Mouse (Mus musculus): ENCODE measurements at regions not wholly inside any gene's neighbourhood (a gene's known extent, or its start where the extent isn't known, plus 50 kb on each side); places are given as distances from the start of the nearest gene placed in this dataset.

- H3K9ac ChIP-seq (ENCODE audit: low read depth, low read length), result no peak overlapping the region
- H3K27me3 ChIP-seq (ENCODE audit: control insufficient read depth, insufficient read depth, low read length), result no peaks in the 10 kb centered on the region
- TF ChIP-seq EP300 (IDR thresholded peaks at IDR 0.05; ENCODE audit: insufficient read depth, low read depth, low read length), result no peak
- 58% methylated on average over 5 of the region's 5 CpGs for WGBS
- intact Hi-C loops (cut with DNase I), result no loop called here
- H3K4me1 ChIP-seq (ENCODE audit: control insufficient read depth, insufficient read depth, low read length), result no peaks in the 10 kb centered on the region; the same call in 1 of the 2 replicates
- no peak for DNase-seq
- H3K36me3 ChIP-seq (ENCODE audit: control insufficient read depth, insufficient read depth, low read length), result no peaks in the 10 kb centered on the region
- H3K27ac ChIP-seq, result no peak overlapping the region
- H3K79me2 ChIP-seq (replicated peaks; ENCODE audit: control insufficient read depth, insufficient read depth, low read length), result no peaks in the 10 kb centered on the region
- no peak overlapping the region for H3K4me3 ChIP-seq
Observed at GRCm38 (mm10) chr3:58202816-58203215, 211.7 kb upstream of the Tsc22d2 start.

- Histone ChIP-seq H3K4me1 (ENCODE audit: control insufficient read depth, insufficient read depth, low read length) (no peaks in the 10 kb centered on the region; the same call in 1 of the 2 replicates), H3K79me2 (replicated peaks; ENCODE audit: control insufficient read depth, insufficient read depth, low read length) (no peaks in the 10 kb centered on the region), H3K27me3 (ENCODE audit: control insufficient read depth, insufficient read depth, low read length) (no peaks in the 10 kb centered on the region), H3K36me3 (ENCODE audit: control insufficient read depth, insufficient read depth, low read length) (no peaks in the 10 kb centered on the region), H3K27ac (no peak overlapping the region), H3K9ac (ENCODE audit: low read depth, low read length) (no peak overlapping the region), H3K4me3 (no peak overlapping the region)
- intact Hi-C loops (cut with DNase I), result no loop called here
- DNase-seq, result no peak
- TF ChIP-seq CTCF (IDR thresholded peaks at IDR 0.05), result no peak
- TF ChIP-seq POLR2A (IDR thresholded peaks at IDR 0.05; ENCODE audit: insufficient read depth, low read depth, low read length), result no peak
- TF ChIP-seq EP300 (IDR thresholded peaks at IDR 0.05; ENCODE audit: insufficient read depth, low read depth, low read length), result no peak
- WGBS, result 91% methylated on average over 2 of the region's 2 CpGs
Observed at GRCm38 (mm10) chr3:58203806-58204205, 210.7 kb upstream of the Tsc22d2 start.

GRCm38 (mm10) chr3:58205526-58205925 is 209.0 kb upstream of the Tsc22d2 start:
- Histone ChIP-seq H3K27ac (no peak overlapping the region), H3K36me3 (ENCODE audit: control insufficient read depth, insufficient read depth, low read length) (no peaks in the 10 kb centered on the region), H3K79me2 (replicated peaks; ENCODE audit: control insufficient read depth, insufficient read depth, low read length) (no peaks in the 10 kb centered on the region), H3K4me1 (ENCODE audit: control insufficient read depth, insufficient read depth, low read length) (no peaks in the 10 kb centered on the region; the same call in 1 of the 2 replicates), H3K27me3 (ENCODE audit: control insufficient read depth, insufficient read depth, low read length) (no peaks in the 10 kb centered on the region), H3K9ac (ENCODE audit: low read depth, low read length) (no peak overlapping the region), H3K4me3 (no peak overlapping the region)
- no peak for DNase-seq
- WGBS, result 90% methylated on average over 2 of the region's 2 CpGs
- intact Hi-C loops (cut with DNase I), result no loop called here
- TF ChIP-seq EP300 (IDR thresholded peaks at IDR 0.05; ENCODE audit: insufficient read depth, low read depth, low read length) (no peak), POLR2A (IDR thresholded peaks at IDR 0.05; ENCODE audit: insufficient read depth, low read depth, low read length) (no peak), CTCF (IDR thresholded peaks at IDR 0.05) (no peak)

- H3K4me1 ChIP-seq (ENCODE audit: control insufficient read depth, insufficient read depth, low read length), result no peaks in the 10 kb centered on the region; the same call in 1 of the 2 replicates
- no peaks in the 10 kb centered on the region for H3K79me2 ChIP-seq (replicated peaks; ENCODE audit: control insufficient read depth, insufficient read depth, low read length)
- no peaks in the 10 kb centered on the region for H3K27me3 ChIP-seq (ENCODE audit: control insufficient read depth, insufficient read depth, low read length)
- 43% methylated on average over 5 of the region's 5 CpGs for WGBS
- no peak overlapping the region for H3K9ac ChIP-seq (ENCODE audit: low read depth, low read length)
- no peaks in the 10 kb centered on the region for H3K36me3 ChIP-seq (ENCODE audit: control insufficient read depth, insufficient read depth, low read length)
- TF ChIP-seq EP300 (IDR thresholded peaks at IDR 0.05; ENCODE audit: insufficient read depth, low read depth, low read length), result no peak
- no peak for TF ChIP-seq POLR2A (IDR thresholded peaks at IDR 0.05; ENCODE audit: insufficient read depth, low read depth, low read length)
- no peak for TF ChIP-seq CTCF (IDR thresholded peaks at IDR 0.05)
- intact Hi-C loops (cut with DNase I), result no loop called here
- peak in 1 of 2 experiments; percentile 18 for DNase-seq
- no peak overlapping the region for H3K27ac ChIP-seq
- no peak overlapping the region for H3K4me3 ChIP-seq
Observed at GRCm38 (mm10) chr3:58206776-58207398, 207.6 kb upstream of the Tsc22d2 start.

- Histone ChIP-seq H3K27me3 (ENCODE audit: control insufficient read depth, insufficient read depth, low read length) (no peaks in the 10 kb centered on the region), H3K36me3 (ENCODE audit: control insufficient read depth, insufficient read depth, low read length) (no peaks in the 10 kb centered on the region), H3K27ac (no peak overlapping the region), H3K4me1 (ENCODE audit: control insufficient read depth, insufficient read depth, low read length) (no peaks in the 10 kb centered on the region), H3K9ac (ENCODE audit: low read depth, low read length) (no peak overlapping the region), H3K79me2 (replicated peaks; ENCODE audit: control insufficient read depth, insufficient read depth, low read length) (no peaks in the 10 kb centered on the region), H3K4me3 (no peak overlapping the region)
- WGBS, result 64% methylated on average over 3 of the region's 3 CpGs
- no peak for TF ChIP-seq EP300 (IDR thresholded peaks at IDR 0.05; ENCODE audit: insufficient read depth, low read depth, low read length)
- intact Hi-C loops (cut with DNase I), result no loop called here
- DNase-seq, result no peak
Observed at GRCm38 (mm10) chr3:58211016-58211415, 203.5 kb upstream of the Tsc22d2 start.

- no peak overlapping the region for H3K9ac ChIP-seq (ENCODE audit: low read depth, low read length)
Observed at GRCm38 (mm10) chr3:58224696-58225095, 189.8 kb upstream of the Tsc22d2 start.

More at GRCm38 (mm10) chr3:58224696-58225095, 189.8 kb upstream of the Tsc22d2 start:
- no peak for DNase-seq
- H3K27ac ChIP-seq, result no peak overlapping the region
- 66% methylated on average over 2 of the region's 2 CpGs for WGBS
- no peaks in the 10 kb centered on the region for H3K79me2 ChIP-seq (replicated peaks; ENCODE audit: control insufficient read depth, insufficient read depth, low read length)
- H3K4me3 ChIP-seq, result no peak overlapping the region
- H3K36me3 ChIP-seq (ENCODE audit: control insufficient read depth, insufficient read depth, low read length), result no peaks in the 10 kb centered on the region
- peaks cover 1% of the 10 kb centered on the region; the same call in 1 of the 2 replicates for H3K4me1 ChIP-seq (ENCODE audit: control insufficient read depth, insufficient read depth, low read length)
- no peaks in the 10 kb centered on the region for H3K27me3 ChIP-seq (ENCODE audit: control insufficient read depth, insufficient read depth, low read length)
- intact Hi-C loops (cut with DNase I), result no loop called here
- no peak for TF ChIP-seq EP300 (IDR thresholded peaks at IDR 0.05; ENCODE audit: insufficient read depth, low read depth, low read length)
- TF ChIP-seq POLR2A (IDR thresholded peaks at IDR 0.05; ENCODE audit: insufficient read depth, low read depth, low read length), result no peak
- TF ChIP-seq CTCF (IDR thresholded peaks at IDR 0.05), result no peak
